ENCODE assay signal across 7 mouse cellular contexts in genomic region chr4:117189856-117190543, GRCm38 (mm10). TPM values are rescaled to one million over a fixed set of nuclear protein-coding genes. Genes with fewer than 3 reads are reported as not detected.
A peak's percentile ranks its signal among the peaks of the same experiment; 100 is the strongest.
DNase-seq lines count a peak whose midpoint lies in the region; ATAC-seq and TF ChIP-seq lines count a peak whose summit lies in the region.

No protein-coding gene starts in this region.

- H3K27ac ChIP-seq in ES-E14 (ENCODE audit: insufficient read depth, low read depth, low read length, poor library complexity, severe bottlenecking) = no peak overlapping the region
- H3K27ac ChIP-seq in embryonic facial prominence, embryonic 10.5 days (replicated peaks) = peak overlapping the region; percentile 93
- peak overlapping the region; percentile 86 for H3K27ac ChIP-seq in heart, embryonic 16.5 days (ENCODE audit: low read length)

- TF ChIP-seq CTCF in C2C12 (IDR thresholded peaks at IDR 0.05; ENCODE audit: control insufficient read depth, insufficient read depth, insufficient read length) = no peak

- in situ Hi-C loops in ES-E14 (cut with MboI; ENCODE audit: low sequenced_read_pairs in 2 of 2, unreplicated experiment in 2 of 2) = no loop called here

- H3ac ChIP-seq in C2C12 (ENCODE audit: control insufficient read depth, insufficient read length, low read depth) = no peak overlapping the region

- peak; percentile 82 for ATAC-seq in heart, embryonic 16.5 days (replicated peaks; ENCODE audit: extremely low read depth, insufficient read depth, low FRiP score)

- H3K36me3 ChIP-seq in C2C12 (ENCODE audit: control insufficient read depth, insufficient read depth) (no peaks in the 10 kb centered on the region), ES-E14 (ENCODE audit: control insufficient read depth, insufficient read depth, low read length, poor library complexity, severe bottlenecking) (no peaks in the 10 kb centered on the region)
- no peaks in the 10 kb centered on the region for H3K36me3 ChIP-seq in embryonic facial prominence, embryonic 10.5 days (replicated peaks)
- H3K36me3 ChIP-seq in heart, embryonic 16.5 days (ENCODE audit: control insufficient read depth, insufficient read depth) = no peaks in the 10 kb centered on the region

- H3K9ac ChIP-seq in ES-E14 (ENCODE audit: insufficient read depth, low read depth, low read length, poor library complexity, severe bottlenecking) = no peak overlapping the region
- H3K9ac ChIP-seq in heart, embryonic 16.5 days (ENCODE audit: low read length) = peak overlapping the region; percentile 73

- H3K27me3 ChIP-seq in C2C12 (ENCODE audit: control insufficient read depth, insufficient read depth, insufficient read length) = no peaks in the 10 kb centered on the region
- H3K27me3 ChIP-seq in embryonic facial prominence, embryonic 10.5 days (replicated peaks; ENCODE audit: low read depth, poor library complexity, severe bottlenecking) = no peaks in the 10 kb centered on the region
- no peaks in the 10 kb centered on the region for H3K27me3 ChIP-seq in heart, embryonic 16.5 days (ENCODE audit: control insufficient read depth, insufficient read depth, low read length)

- peak overlapping the region; percentile 64 for H3K4me2 ChIP-seq in heart, embryonic 16.5 days (ENCODE audit: low read depth, low read length)

- no peaks in the 10 kb centered on the region for H3K79me2 ChIP-seq in C2C12 (ENCODE audit: control insufficient read depth, insufficient read depth)

- no peaks in the 10 kb centered on the region for H3K4me1 ChIP-seq in ES-E14 (ENCODE audit: control insufficient read depth in 2 of 2, insufficient read depth in 2 of 2, low read length in 2 of 2, poor library complexity in 1 of 2)
- H3K4me1 ChIP-seq in embryonic facial prominence, embryonic 10.5 days = peaks cover 6% of the 10 kb centered on the region; the same call in 1 of the 2 replicates
- no peaks in the 10 kb centered on the region for H3K4me1 ChIP-seq in heart, embryonic 16.5 days (ENCODE audit: control insufficient read depth, insufficient read depth, low read length)

- no peaks in the 10 kb centered on the region for H3K79me3 ChIP-seq in C2C12 (ENCODE audit: low read depth)

- no peak overlapping the region for H3K4me3 ChIP-seq in C2C12 (ENCODE audit: insufficient read depth, poor library complexity, severe bottlenecking)
- H3K4me3 ChIP-seq in ES-E14 (ENCODE audit: insufficient read depth in 1 of 2, low read depth in 1 of 2, low read length in 2 of 2, poor library complexity in 1 of 2, severe bottlenecking in 1 of 2) = no peak overlapping the region
- H3K4me3 ChIP-seq in embryonic facial prominence, embryonic 10.5 days = peak overlapping the region; percentile 50; the same call in 1 of the 2 replicates
- peak overlapping the region; percentile 55 for H3K4me3 ChIP-seq in heart, embryonic 16.5 days (ENCODE audit: low read length)

- H3K9me3 ChIP-seq in ES-E14 (ENCODE audit: control insufficient read depth, insufficient read depth, low read depth, low read length) = no peaks in the 10 kb centered on the region
- 0 out of 2 replicates have a peak, but pooled peaks cover 2% of the 10 kb centered on the region for H3K9me3 ChIP-seq in embryonic facial prominence, embryonic 10.5 days
- H3K9me3 ChIP-seq in heart, embryonic 16.5 days (replicated peaks; ENCODE audit: control insufficient read depth, low read length) = no peaks in the 10 kb centered on the region

- WGBS in embryonic facial prominence, embryonic 10.5 days = 1% methylated on average over 9 of the region's 9 CpGs
- WGBS in heart, embryonic 16.5 days = 1% methylated on average over 9 of the region's 9 CpGs

- DNase-seq in ES-E14 (ENCODE audit: low read depth, low spot score) = peak; percentile 70
- DNase-seq in embryonic facial prominence, embryonic 10.5 days (ENCODE audit: low spot score) = peak; percentile 69
- DNase-seq in kidney, postnatal 10 days = peak; percentile 42
- DNase-seq in lung, postnatal 10 days = peak; percentile 63
- peak; percentile 10 for DNase-seq in right cerebral cortex, postnatal 14 days

TF ChIP-seq in C2C12, 6 proteins besides CTCF, POLR2A, EP300 and RAD21:
- TF ChIP-seq CEBPB (IDR thresholded peaks at IDR 0.05; ENCODE audit: low read depth) (peak; percentile 79), USF1 (IDR thresholded peaks at IDR 0.05; ENCODE audit: low read depth) (no peak), FOSL1 (IDR thresholded peaks at IDR 0.05; ENCODE audit: insufficient read depth, low read length, poor library complexity, severe bottlenecking) (no peak), MAX (IDR thresholded peaks at IDR 0.05) (no peak)
TF ChIP-seq in C2C12: peak in this region for 1.

TF ChIP-seq in ES-E14, 5 proteins besides CTCF, POLR2A, EP300 and RAD21:
- TF ChIP-seq HCFC1 (IDR thresholded peaks at IDR 0.05; ENCODE audit: borderline replicate concordance, insufficient read depth, low read length) (peak; percentile 72), ZC3H11A (IDR thresholded peaks at IDR 0.05; ENCODE audit: borderline replicate concordance, low read depth, low read length) (no peak)

RNA-seq across cellular contexts. Expression of gene Kif2c, which starts 7.6 kb away (rescaled TPM):
- polyA plus RNA-seq in C2C12 (2012; fragmentation: generic; extraction: Trizol) = 49.2 TPM
- total RNA-seq in ES-E14 (2012; rRNA removed) = 73.1 and 86.0 TPM in 2 replicates
- 115 and 119 TPM in 2 replicates for polyA plus RNA-seq in embryonic facial prominence, embryonic 10.5 days (2016; fragmentation: Nextera tagmentation; extraction: Ambion mirVana)
- polyA plus RNA-seq in heart, embryonic 16.5 days (2015; fragmentation: Nextera tagmentation; extraction: Ambion mirVana) = 36.5 and 39.9 TPM in 2 replicates

RNA-seq across cellular contexts. Expression of gene Rps8, which starts 34.0 kb away (rescaled TPM):
- polyA plus RNA-seq in C2C12 (2012; fragmentation: generic; extraction: Trizol) = 3,482 TPM
- 3,133 and 3,400 TPM in 2 replicates for total RNA-seq in ES-E14 (2012; rRNA removed)
- 897 and 923 TPM in 2 replicates for polyA plus RNA-seq in embryonic facial prominence, embryonic 10.5 days (2016; fragmentation: Nextera tagmentation; extraction: Ambion mirVana)
- 420 and 513 TPM in 2 replicates for polyA plus RNA-seq in heart, embryonic 16.5 days (2015; fragmentation: Nextera tagmentation; extraction: Ambion mirVana)

RNA-seq across cellular contexts. Expression of gene Plk3, which starts 56.2 kb away (rescaled TPM):
- 15.2 TPM for polyA plus RNA-seq in C2C12 (2012; fragmentation: generic; extraction: Trizol)
- total RNA-seq in ES-E14 (2012; rRNA removed) = 26.7 and 28.3 TPM in 2 replicates
- polyA plus RNA-seq in embryonic facial prominence, embryonic 10.5 days (2016; fragmentation: Nextera tagmentation; extraction: Ambion mirVana) = 7.9 and 15.1 TPM in 2 replicates
- polyA plus RNA-seq in heart, embryonic 16.5 days (2015; fragmentation: Nextera tagmentation; extraction: Ambion mirVana) = 1.9 and 2.2 TPM in 2 replicates

Comparison
In these comparisons a context has a peak if more than half of its experiments do, and no peak if none do; other contexts are left out.
1. H3K4me3 ChIP-seq: peak in embryonic facial prominence, embryonic 10.5 days (single experiment) and heart, embryonic 16.5 days (single experiment); none in C2C12 (single experiment) and ES-E14 (0 of 2).
2. DNase-seq: peak in every context shown above with its lines; median percentile 70 in ES-E14; 69 in embryonic facial prominence, embryonic 10.5 days; 63 in lung, postnatal 10 days; 42 in kidney, postnatal 10 days; 10 in right cerebral cortex, postnatal 14 days.